Mouse (Mus musculus) midbrain, embryonic 12.5 days (tissue): Measurements from ENCODE around the gene Fubp3. TPM values are rescaled to one million over a fixed set of nuclear protein-coding genes. Genes with fewer than 3 reads are reported as not detected.

Experiments
- ATAC-seq: fragments of 200-750 bp; cut with Nextera tagmentation; 2 replicates; pipeline ENCODE4 v1.8.0; 2017; ENCODE audit warnings: low read depth, moderate TSS enrichment, moderate library complexity; ENCODE audit not compliant: low FRiP score
- H3K27ac ChIP-seq: fragments of 300-500 bp; sonication (generic); replicated peaks from 2 replicates; pipeline ENCODE4 v1.5.1; 2016; ENCODE audit warnings: mild to moderate bottlenecking
- H3K27me3 ChIP-seq: fragments of 300-500 bp; sonication (generic); 2 replicates; pipeline ENCODE4 v1.6.1; 2016; ENCODE audit warnings: mild to moderate bottlenecking
- H3K36me3 ChIP-seq: fragments of 300-500 bp; sonication (generic); 2 replicates; pipeline ENCODE4 v1.6.1; 2016
- H3K4me1 ChIP-seq: fragments of 300-500 bp; sonication (generic); 2 replicates; pipeline ENCODE4 v1.6.1; 2016
- H3K4me2 ChIP-seq: fragments of 300-500 bp; sonication (generic); replicated peaks from 2 replicates; pipeline ENCODE4 v1.6.1; 2016; ENCODE audit warnings: mild to moderate bottlenecking, moderate library complexity
- H3K4me3 ChIP-seq: fragments of 300-500 bp; sonication (generic); 2 replicates; pipeline ENCODE4 v1.5.1; 2016; ENCODE audit warnings: mild to moderate bottlenecking
- H3K9ac ChIP-seq: fragments of 300-500 bp; sonication (generic); replicated peaks from 2 replicates; pipeline ENCODE4 v1.6.1; 2016; ENCODE audit warnings: mild to moderate bottlenecking, moderate library complexity
- H3K9me3 ChIP-seq: fragments of 300-500 bp; sonication (generic); 2 replicates; pipeline ENCODE4 v1.6.1; 2016; ENCODE audit warnings: mild to moderate bottlenecking
- WGBS: fragments of 180-500 bp; shearing (Covaris S2); methylation state at CpG from one replicate; pipeline ENCODE4 v1.1.7; 2016; 5-methylcytosine and 5-hydroxymethylcytosine counted together
- polyA plus RNA-seq: library from polyadenylated mRNA; unstranded; fragments of >200 nt; fragmentation: Nextera tagmentation; extraction: Ambion mirVana; gene quantifications from 2 replicates; pipeline ENCODE4 v1.2.1, GENCODE M21; 2016

Fubp3 gene
- polyA plus RNA-seq, 1 experiment from 2014 or later, result 88.0 TPM

DNA sequence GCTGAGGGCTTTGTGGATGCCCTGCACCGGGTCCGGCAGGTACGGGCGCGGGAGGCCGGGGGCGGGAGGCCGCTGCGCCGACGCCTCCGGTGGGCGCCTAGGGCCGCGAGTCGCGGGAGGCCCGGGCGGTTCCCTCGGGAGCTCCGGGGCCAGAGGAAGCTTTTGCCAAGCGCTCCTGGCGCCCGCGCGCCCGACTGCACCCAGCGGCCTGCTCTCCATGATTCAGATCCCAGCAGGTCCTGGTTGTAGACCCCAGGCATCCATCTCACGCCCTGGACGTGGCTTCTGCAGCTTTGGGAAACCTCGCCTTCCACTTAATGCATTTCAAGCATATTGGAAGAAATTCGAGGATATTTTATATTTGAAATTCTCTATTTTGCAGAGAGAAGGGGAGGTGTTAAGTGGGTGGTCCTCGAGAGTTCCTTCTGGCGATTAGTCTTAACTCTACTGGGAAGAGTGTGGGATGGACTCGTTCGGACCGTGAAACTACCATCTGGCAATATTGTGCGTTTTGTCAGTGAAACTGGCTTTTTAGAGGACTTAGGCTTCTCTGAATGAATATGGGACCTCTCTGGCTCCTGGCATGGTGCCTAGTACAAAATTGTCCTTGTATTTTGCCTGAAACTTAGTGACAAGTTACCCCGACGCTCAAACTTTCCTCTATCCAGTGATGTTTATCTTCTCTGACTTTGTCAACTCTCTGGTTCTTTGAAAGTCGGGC, 624 bp downstream of the Fubp3 start:
- 3% methylated on average over 41 of the region's 41 CpGs for WGBS
- Histone ChIP-seq H3K9ac (peak overlapping the region; percentile 99), H3K4me3 (peak overlapping the region; percentile 100), H3K36me3 (peaks cover 11% of the 10 kb centered on the region; the same call in 1 of the 2 replicates), H3K4me2 (peak overlapping the region; percentile 73), H3K27ac (peak overlapping the region; percentile 86), H3K9me3 (no peaks in the 10 kb centered on the region), H3K27me3 (peaks cover 12% of the 10 kb centered on the region), H3K4me1 (peaks cover 16% of the 10 kb centered on the region)
- no peak; the same call in 1 of the 2 replicates for ATAC-seq

DNA sequence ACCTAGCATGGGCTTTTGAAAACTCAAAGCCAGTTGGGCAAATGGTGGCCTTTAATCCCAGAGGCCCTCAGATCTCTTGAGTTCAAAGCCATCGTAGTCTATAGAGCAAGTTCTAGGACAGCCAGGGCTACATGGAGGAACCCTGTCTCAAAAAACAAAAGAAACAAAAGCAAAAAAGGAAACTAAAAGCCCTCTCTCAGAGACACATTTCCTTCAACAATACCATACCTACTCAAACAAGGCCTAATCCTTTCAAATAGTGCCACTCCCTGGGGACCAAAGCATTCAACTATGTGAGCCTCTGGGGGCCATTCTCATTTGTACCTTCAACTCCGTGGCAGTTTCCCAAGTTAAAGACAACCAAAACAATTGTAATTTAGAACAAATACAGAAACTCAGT, 9.2 kb downstream of the Fubp3 start:
- Histone ChIP-seq H3K36me3 (peaks cover 34% of the 10 kb centered on the region), H3K4me3 (no peak overlapping the region), H3K9ac (no peak overlapping the region), H3K27me3 (no peaks in the 10 kb centered on the region), H3K4me2 (no peak overlapping the region), H3K9me3 (no peaks in the 10 kb centered on the region), H3K4me1 (no peaks in the 10 kb centered on the region), H3K27ac (no peak overlapping the region)
- WGBS, result 52% methylated on average over 2 of the region's 2 CpGs
- ATAC-seq, result no peak

DNA sequence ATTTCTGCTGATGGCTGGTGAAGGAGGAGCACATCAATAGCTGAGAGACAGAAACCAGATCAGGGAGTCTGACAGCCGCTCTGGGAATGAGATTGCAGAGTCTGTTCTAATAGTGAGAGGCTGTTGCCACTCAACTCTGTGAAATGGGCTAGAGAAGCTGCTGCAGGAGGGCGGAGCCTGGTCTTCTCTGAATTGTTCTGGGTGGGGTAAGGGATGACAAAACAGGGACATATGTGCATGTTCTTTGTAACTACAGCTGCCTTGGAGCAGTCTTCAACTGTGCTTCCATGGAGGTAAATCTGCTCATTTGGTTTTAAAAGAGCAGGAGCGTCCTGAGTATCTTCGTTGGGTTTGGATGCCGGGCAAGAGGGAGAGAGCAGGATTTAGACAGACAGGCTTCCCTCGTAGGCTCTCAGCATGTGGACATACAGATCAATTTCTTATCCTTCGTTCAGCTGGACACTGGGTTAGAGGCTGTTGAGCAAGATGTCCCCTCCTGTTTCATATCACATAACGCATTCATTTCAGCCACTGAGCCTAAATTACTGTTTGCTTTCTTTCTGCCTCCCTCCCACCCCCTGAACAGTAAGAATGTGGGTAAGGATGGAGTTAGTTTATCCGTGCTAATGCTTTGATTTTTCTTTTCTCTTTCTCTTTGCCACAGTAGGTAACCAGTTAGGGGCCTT, 19.5 kb downstream of the Fubp3 start:
- Histone ChIP-seq H3K9ac (no peak overlapping the region), H3K4me2 (no peak overlapping the region), H3K36me3 (peaks cover 43% of the 10 kb centered on the region), H3K4me1 (no peaks in the 10 kb centered on the region), H3K27me3 (no peaks in the 10 kb centered on the region; the same call in 1 of the 2 replicates), H3K9me3 (no peaks in the 10 kb centered on the region), H3K27ac (no peak overlapping the region), H3K4me3 (no peak overlapping the region)
- 85% methylated on average over 9 of the region's 9 CpGs for WGBS
- no peak for ATAC-seq

DNA sequence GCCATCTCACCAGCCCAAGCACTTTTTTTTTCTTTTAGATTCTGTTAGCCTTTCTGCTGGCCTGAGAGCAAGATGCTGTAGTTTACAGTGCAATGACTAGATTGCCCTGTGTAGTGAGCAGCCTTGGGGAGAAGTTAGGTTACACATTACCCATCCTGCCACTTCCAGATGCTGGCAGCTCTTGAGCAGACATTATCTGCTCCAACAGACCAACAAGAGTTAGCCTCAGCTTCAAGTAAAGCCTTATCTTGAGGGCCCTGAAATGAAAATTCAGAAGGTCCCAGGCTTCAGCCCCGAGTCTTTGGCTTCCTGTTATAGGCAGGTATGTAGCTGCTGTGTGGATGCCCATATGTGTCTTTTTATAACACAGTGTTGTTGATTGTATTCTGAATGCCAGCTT, 35.1 kb downstream of the Fubp3 start:
- H3K27me3 ChIP-seq, result peaks cover 28% of the 10 kb centered on the region
- H3K27ac ChIP-seq, result no peak overlapping the region
- peaks cover 90% of the 10 kb centered on the region for H3K36me3 ChIP-seq
- H3K9me3 ChIP-seq, result no peaks in the 10 kb centered on the region
- no peak overlapping the region for H3K9ac ChIP-seq
- WGBS, result 84% methylated on average over 1 of the region's 1 CpGs
- no peak overlapping the region for H3K4me2 ChIP-seq
- H3K4me3 ChIP-seq, result no peak overlapping the region
- no peak for ATAC-seq
- H3K4me1 ChIP-seq, result peaks cover 23% of the 10 kb centered on the region

DNA sequence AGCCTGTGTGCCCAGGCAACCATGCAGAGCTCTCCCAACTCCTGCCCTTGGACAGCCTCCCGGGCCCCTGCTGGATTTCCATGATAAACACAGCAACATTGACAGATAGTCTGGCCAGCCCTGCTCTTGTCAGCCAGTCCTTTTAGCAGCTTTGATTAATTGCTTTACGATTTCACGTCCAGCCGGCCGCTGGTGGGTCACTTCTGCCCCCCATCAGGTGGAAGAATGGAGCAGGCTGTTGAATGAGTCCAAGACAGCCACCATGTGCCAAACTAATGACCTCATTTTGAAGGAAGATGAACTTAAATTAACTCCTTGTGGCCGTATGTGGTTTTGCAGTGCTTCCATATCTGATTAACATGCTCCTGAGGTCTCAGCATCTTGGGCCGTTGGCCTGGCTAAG, 37.4 kb downstream of the Fubp3 start:
- Histone ChIP-seq H3K9ac (no peak overlapping the region), H3K4me2 (no peak overlapping the region), H3K27me3 (peaks cover 48% of the 10 kb centered on the region), H3K9me3 (no peaks in the 10 kb centered on the region), H3K4me1 (peaks cover 23% of the 10 kb centered on the region), H3K36me3 (peaks cover 93% of the 10 kb centered on the region), H3K4me3 (no peak overlapping the region), H3K27ac (no peak overlapping the region)
- ATAC-seq, result no peak
- WGBS, result 69% methylated on average over 7 of the region's 7 CpGs

DNA sequence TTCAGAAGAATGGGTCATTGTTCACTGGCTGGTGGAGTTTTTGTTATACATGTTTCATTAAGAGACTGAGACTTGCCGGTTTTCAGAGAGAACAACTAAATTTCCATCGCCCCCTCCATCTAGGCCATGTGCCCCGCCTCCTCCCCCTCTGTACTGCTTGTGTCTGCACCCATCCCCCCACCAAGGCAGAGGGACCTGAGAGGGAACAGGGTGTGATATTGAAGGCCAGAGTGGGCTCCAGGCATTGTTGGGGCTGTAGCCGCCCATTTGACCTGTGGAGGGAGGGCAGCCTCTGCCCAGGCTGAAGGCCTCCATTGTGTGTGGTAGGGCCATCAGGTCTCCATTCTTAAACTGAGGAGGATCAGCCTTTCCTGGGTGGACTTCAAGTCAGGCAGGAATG, 38.5 kb downstream of the Fubp3 start:
- H3K27me3 ChIP-seq, result peaks cover 56% of the 10 kb centered on the region
- peaks cover 23% of the 10 kb centered on the region for H3K4me1 ChIP-seq
- H3K27ac ChIP-seq, result no peak overlapping the region
- no peak overlapping the region for H3K4me2 ChIP-seq
- 35% methylated on average over 4 of the region's 4 CpGs for WGBS
- H3K9ac ChIP-seq, result no peak overlapping the region
- no peak overlapping the region for H3K4me3 ChIP-seq
- peaks cover 93% of the 10 kb centered on the region for H3K36me3 ChIP-seq
- H3K9me3 ChIP-seq, result no peaks in the 10 kb centered on the region
- ATAC-seq, result 0 out of 2 replicates have a peak, but pooled peaks have one; percentile 52

DNA sequence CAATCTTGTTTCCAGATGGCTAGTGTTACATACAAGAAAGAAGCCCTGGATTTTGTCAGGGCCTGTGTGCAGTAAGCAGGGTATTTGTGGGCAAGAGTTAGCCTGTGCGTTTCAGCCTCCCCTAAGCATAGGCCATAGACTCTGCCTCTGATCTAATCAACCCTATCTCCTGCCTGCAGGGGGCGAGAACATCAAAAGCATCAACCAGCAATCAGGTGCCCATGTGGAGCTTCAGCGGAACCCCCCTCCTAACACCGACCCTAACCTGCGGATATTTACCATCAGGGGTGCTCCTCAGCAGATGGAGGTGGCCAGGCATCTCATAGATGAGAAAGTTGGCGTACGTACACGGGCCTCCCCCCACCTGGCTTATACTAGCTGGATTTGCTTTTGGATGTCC, 38.9 kb downstream of the Fubp3 start:
- H3K9ac ChIP-seq, result no peak overlapping the region
- peaks cover 56% of the 10 kb centered on the region for H3K27me3 ChIP-seq
- no peak overlapping the region for H3K4me2 ChIP-seq
- H3K4me1 ChIP-seq, result peaks cover 23% of the 10 kb centered on the region
- H3K27ac ChIP-seq, result no peak overlapping the region
- WGBS, result 78% methylated on average over 8 of the region's 8 CpGs
- no peaks in the 10 kb centered on the region for H3K9me3 ChIP-seq
- ATAC-seq, result no peak
- H3K36me3 ChIP-seq, result peaks cover 90% of the 10 kb centered on the region
- H3K4me3 ChIP-seq, result no peak overlapping the region

DNA sequence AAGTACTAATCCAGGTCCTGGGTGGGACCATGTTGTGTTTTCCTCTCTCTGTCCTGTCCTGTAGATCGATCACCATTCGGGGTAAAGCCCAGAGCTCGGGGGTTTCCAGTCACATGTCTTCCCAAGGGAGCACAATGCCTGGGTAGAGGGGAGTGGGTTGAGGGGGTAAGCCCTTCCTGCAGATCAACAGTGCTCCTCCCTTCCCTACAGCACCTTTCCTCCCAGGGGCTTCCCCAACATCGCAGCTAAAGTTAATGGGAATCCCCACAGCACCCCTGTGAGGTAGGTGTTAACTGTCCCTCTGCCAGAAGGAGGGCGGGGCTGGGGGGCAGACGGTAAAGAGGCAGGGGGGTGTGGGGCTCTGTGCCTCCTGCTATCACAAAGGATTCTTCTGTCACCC, 40.2 kb downstream of the Fubp3 start:
- Histone ChIP-seq H3K4me3 (no peak overlapping the region), H3K9ac (no peak overlapping the region), H3K9me3 (no peaks in the 10 kb centered on the region), H3K36me3 (peaks cover 82% of the 10 kb centered on the region), H3K4me2 (no peak overlapping the region), H3K4me1 (peaks cover 23% of the 10 kb centered on the region), H3K27me3 (peaks cover 57% of the 10 kb centered on the region), H3K27ac (no peak overlapping the region)
- no peak for ATAC-seq
- 90% methylated on average over 6 of the region's 6 CpGs for WGBS

DNA sequence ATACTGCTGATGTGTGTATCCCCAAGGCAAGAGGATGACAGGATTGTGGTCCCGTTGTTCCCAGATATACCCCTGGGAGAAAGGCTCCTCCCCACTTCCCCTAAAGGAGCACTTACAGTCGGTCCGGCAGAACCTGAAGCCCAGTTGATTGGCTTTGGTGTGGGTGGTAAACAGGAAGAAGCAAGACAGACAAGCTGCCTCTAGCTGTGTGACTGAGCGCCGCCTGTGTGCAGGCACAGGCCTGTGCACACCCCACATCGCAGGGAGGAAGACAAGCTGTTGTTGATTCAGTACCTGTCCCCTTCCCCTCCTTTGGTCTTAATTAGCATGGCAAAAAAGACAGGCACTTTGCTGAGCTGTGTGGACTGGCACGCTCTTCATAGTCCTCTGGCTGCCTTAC, 41.3 kb downstream of the Fubp3 start:
- H3K4me1 ChIP-seq, result peaks cover 23% of the 10 kb centered on the region
- no peak overlapping the region for H3K27ac ChIP-seq
- no peaks in the 10 kb centered on the region for H3K9me3 ChIP-seq
- H3K4me2 ChIP-seq, result no peak overlapping the region
- ATAC-seq, result no peak
- no peak overlapping the region for H3K4me3 ChIP-seq
- 86% methylated on average over 7 of the region's 7 CpGs for WGBS
- peaks cover 47% of the 10 kb centered on the region for H3K27me3 ChIP-seq
- no peak overlapping the region for H3K9ac ChIP-seq
- H3K36me3 ChIP-seq, result peaks cover 76% of the 10 kb centered on the region

DNA sequence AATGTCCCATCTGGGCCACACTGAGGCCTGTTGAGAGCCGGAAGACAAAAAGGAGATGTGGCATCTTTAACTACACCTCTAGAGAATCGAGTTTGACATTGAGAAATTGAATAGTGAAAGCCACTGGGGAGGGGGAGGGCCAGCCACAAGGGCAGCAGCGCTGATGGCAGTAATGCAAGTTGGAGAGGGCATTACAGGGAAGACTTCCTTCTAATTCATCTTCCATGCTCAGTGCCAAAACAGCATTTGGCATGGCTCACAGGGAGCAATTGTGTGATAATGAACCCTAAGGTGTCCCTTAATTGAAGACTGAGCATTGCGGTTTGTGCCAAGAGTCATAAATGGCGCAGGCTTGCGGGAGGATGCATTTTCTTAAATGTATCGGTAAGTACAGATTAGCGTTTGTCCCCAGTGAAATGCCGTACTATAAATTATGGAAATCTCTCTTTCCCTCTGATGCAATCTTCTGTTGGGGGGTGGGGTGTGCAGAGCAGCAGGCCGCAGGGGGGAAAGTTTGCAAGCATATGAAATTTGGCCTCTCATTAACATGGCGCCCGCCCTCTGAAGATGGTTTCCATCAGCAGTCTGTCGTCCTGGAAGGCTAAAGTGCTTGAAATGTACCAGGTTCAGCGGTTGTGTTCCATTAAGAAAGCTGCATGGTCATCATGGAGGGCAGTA, 46.2 kb downstream of the Fubp3 start:
- H3K9ac ChIP-seq, result no peak overlapping the region
- no peaks in the 10 kb centered on the region for H3K4me1 ChIP-seq
- no peak overlapping the region for H3K4me2 ChIP-seq
- H3K9me3 ChIP-seq, result no peaks in the 10 kb centered on the region
- H3K27me3 ChIP-seq, result peaks cover 41% of the 10 kb centered on the region
- no peak for ATAC-seq
- no peak overlapping the region for H3K27ac ChIP-seq
- H3K4me3 ChIP-seq, result no peak overlapping the region
- H3K36me3 ChIP-seq, result peaks cover 33% of the 10 kb centered on the region
- 83% methylated on average over 14 of the region's 14 CpGs for WGBS

DNA sequence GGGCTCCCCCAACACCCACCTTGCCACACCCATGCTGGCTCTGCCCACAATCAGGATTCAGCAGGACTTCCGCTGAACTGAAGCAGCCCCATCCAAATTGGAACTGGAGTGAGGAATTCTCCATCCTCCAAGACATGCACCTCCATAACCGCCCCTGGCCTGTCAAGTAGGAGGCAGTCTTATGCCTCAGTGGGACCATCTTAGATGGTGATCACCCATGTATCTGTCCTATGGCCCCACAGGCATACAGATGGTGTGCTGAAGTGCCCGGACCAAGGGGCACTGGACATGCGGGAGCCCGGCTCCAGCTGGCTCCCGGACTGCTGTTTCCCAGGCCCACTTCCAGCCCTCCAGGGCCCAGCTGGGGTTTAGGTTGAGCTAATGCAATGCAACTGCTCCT, 46.8 kb downstream of the Fubp3 start:
- Histone ChIP-seq H3K9me3 (0 out of 2 replicates have a peak, but pooled peaks cover 3% of the 10 kb centered on the region), H3K27me3 (peaks cover 40% of the 10 kb centered on the region), H3K9ac (no peak overlapping the region), H3K27ac (no peak overlapping the region), H3K4me2 (no peak overlapping the region), H3K4me1 (no peaks in the 10 kb centered on the region), H3K36me3 (peaks cover 27% of the 10 kb centered on the region), H3K4me3 (no peak overlapping the region)
- WGBS, result 87% methylated on average over 6 of the region's 6 CpGs
- no peak for ATAC-seq

DNA sequence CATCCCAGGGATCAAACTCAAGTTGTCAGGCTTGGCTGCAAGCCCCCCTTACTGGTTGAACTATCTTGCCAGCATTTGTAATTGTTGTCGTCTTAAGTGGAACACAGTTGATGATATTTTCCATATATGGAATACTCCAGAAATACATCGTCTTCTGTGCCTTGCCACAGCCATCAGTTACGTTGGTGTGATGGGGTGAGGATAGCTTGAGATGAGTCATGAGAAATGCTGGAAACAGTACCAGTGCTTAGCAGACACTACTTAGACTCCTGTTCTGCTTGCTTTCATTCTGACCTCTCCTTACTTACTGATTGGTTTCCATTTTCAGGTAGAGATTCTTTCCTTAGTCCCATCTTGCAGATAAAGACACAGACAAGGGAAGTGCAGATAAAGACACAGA, 61.1 kb downstream of the Fubp3 start:
- H3K4me3 ChIP-seq, result no peak overlapping the region
- H3K27me3 ChIP-seq, result peaks cover 99% of the 10 kb centered on the region
- no peak overlapping the region for H3K9ac ChIP-seq
- no peaks in the 10 kb centered on the region for H3K36me3 ChIP-seq
- no peak overlapping the region for H3K27ac ChIP-seq
- no peak for ATAC-seq
- H3K4me1 ChIP-seq, result peaks cover 29% of the 10 kb centered on the region
- H3K9me3 ChIP-seq, result no peaks in the 10 kb centered on the region
- H3K4me2 ChIP-seq, result no peak overlapping the region
- WGBS, result 77% methylated on average over 3 of the region's 3 CpGs
